Mouse (Mus musculus) cerebellum, adult 9-10 months (tissue): Measurements from ENCODE around the gene Serpinb11.

Experiments
- DNase-seq: peaks from one replicate; pipeline ENCODE4 v3.0.0; 2022

Serpinb11 gene

GRCm38 (mm10) chr1:107360898-107361297, at the start of gene Serpinb11:
TSS of gene Serpinb11 (plus strand) at chr1:107361198.
- DNase-seq = no peak

- no peak for DNase-seq
Observed at GRCm38 (mm10) chr1:107345979-107346378, 15.0 kb upstream of the Serpinb11 start.

GRCm38 (mm10) chr1:107346788-107347187, 14.2 kb upstream of the Serpinb11 start:
- DNase-seq = no peak

- no peak for DNase-seq
Observed at GRCm38 (mm10) chr1:107350392-107350791, 10.6 kb upstream of the Serpinb11 start.

- DNase-seq = no peak
Observed at GRCm38 (mm10) chr1:107351115-107351514, 9.9 kb upstream of the Serpinb11 start.

GRCm38 (mm10) chr1:107353046-107353445, 8.0 kb upstream of the Serpinb11 start:
- DNase-seq = no peak

GRCm38 (mm10) chr1:107365973-107366372, 5.0 kb downstream of the Serpinb11 start:
- no peak for DNase-seq

GRCm38 (mm10) chr1:107368944-107369343, 7.9 kb downstream of the Serpinb11 start:
- no peak for DNase-seq

- DNase-seq = no peak
Observed at GRCm38 (mm10) chr1:107376952-107377351, 16.0 kb downstream of the Serpinb11 start.

- no peak for DNase-seq
Observed at GRCm38 (mm10) chr1:107378368-107378767, 17.4 kb downstream of the Serpinb11 start.

- no peak for DNase-seq
Observed at GRCm38 (mm10) chr1:107381491-107381890, 20.5 kb downstream of the Serpinb11 start.

GRCm38 (mm10) chr1:107382404-107382803, 21.4 kb downstream of the Serpinb11 start:
- no peak for DNase-seq

- no peak for DNase-seq
Observed at GRCm38 (mm10) chr1:107384532-107384931, 23.5 kb downstream of the Serpinb11 start.

- no peak for DNase-seq
Observed at GRCm38 (mm10) chr1:107389753-107390152, 28.8 kb downstream of the Serpinb11 start.

GRCm38 (mm10) chr1:107397481-107397880, 36.5 kb downstream of the Serpinb11 start:
- DNase-seq = no peak

GRCm38 (mm10) chr1:107399355-107399754, 38.4 kb downstream of the Serpinb11 start, which contains the start of gene Serpinb7:
TSS of gene Serpinb7 (plus strand) at chr1:107399655.
- no peak for DNase-seq

- DNase-seq = no peak
Observed at GRCm38 (mm10) chr1:107402082-107402481, 41.1 kb downstream of the Serpinb11 start.

GRCm38 (mm10) chr1:107414650-107415049, 53.7 kb downstream of the Serpinb11 start:
- no peak for DNase-seq

GRCm38 (mm10) chr1:107422487-107422886, 61.5 kb downstream of the Serpinb11 start:
- DNase-seq = no peak
